Mouse (Mus musculus) R1 (cell line): ENCODE measurements around the gene Mgmt.

ENCODE experiments used
- DNase-seq: peaks from one replicate; pipeline ENCODE4 v3.0.0-alpha.2; 2018; ENCODE audit warnings: low read depth, low spot score

The Mgmt gene

GRCm38 (mm10) chr7:136912901-136913300, 18.5 kb downstream of the Mgmt start:
- no peak for DNase-seq

GRCm38 (mm10) chr7:136916021-136916420, 21.6 kb downstream of the Mgmt start:
- DNase-seq = no peak

GRCm38 (mm10) chr7:136920976-136921755, 26.8 kb downstream of the Mgmt start:
- DNase-seq = no peak

- no peak for DNase-seq
These were observed 27.8 kb downstream of the Mgmt start for GRCm38 (mm10) chr7:136922230-136922629.

- no peak for DNase-seq
These were observed 30.3 kb downstream of the Mgmt start for GRCm38 (mm10) chr7:136924610-136925260.

GRCm38 (mm10) chr7:136926178-136926577, 31.8 kb downstream of the Mgmt start:
- no peak for DNase-seq

- no peak for DNase-seq
These were observed 36.0 kb downstream of the Mgmt start for GRCm38 (mm10) chr7:136930451-136930850.

- DNase-seq = no peak
These were observed 39.0 kb downstream of the Mgmt start for GRCm38 (mm10) chr7:136933367-136933766.

- DNase-seq = no peak
These were observed 39.9 kb downstream of the Mgmt start for GRCm38 (mm10) chr7:136934336-136934735.

- no peak for DNase-seq
These were observed 40.4 kb downstream of the Mgmt start for GRCm38 (mm10) chr7:136934784-136935183.

GRCm38 (mm10) chr7:136938371-136938770, 44.0 kb downstream of the Mgmt start:
- no peak for DNase-seq

- no peak for DNase-seq
These were observed 48.0 kb downstream of the Mgmt start for GRCm38 (mm10) chr7:136942414-136942813.

- DNase-seq = no peak
These were observed 49.5 kb downstream of the Mgmt start for GRCm38 (mm10) chr7:136943886-136944285.

- DNase-seq = no peak
These were observed 51.3 kb downstream of the Mgmt start for GRCm38 (mm10) chr7:136945697-136946096.

GRCm38 (mm10) chr7:136946131-136946530, 51.7 kb downstream of the Mgmt start:
- DNase-seq = no peak

- no peak for DNase-seq
These were observed 53.9 kb downstream of the Mgmt start for GRCm38 (mm10) chr7:136948275-136948810.

GRCm38 (mm10) chr7:136952608-136953007, 58.2 kb downstream of the Mgmt start:
- no peak for DNase-seq

- DNase-seq = no peak
These were observed 58.8 kb downstream of the Mgmt start for GRCm38 (mm10) chr7:136953251-136953650.

GRCm38 (mm10) chr7:136972361-136972760, 77.9 kb downstream of the Mgmt start:
- DNase-seq = no peak

- no peak for DNase-seq
These were observed 80.6 kb downstream of the Mgmt start for GRCm38 (mm10) chr7:136975001-136975400.

- no peak for DNase-seq
These were observed 103.0 kb downstream of the Mgmt start for GRCm38 (mm10) chr7:136997456-136997855.

- DNase-seq = no peak
These were observed 106.3 kb downstream of the Mgmt start for GRCm38 (mm10) chr7:137000703-137001102.

- no peak for DNase-seq
These were observed 106.8 kb downstream of the Mgmt start for GRCm38 (mm10) chr7:137001215-137001614.
